Mouse (Mus musculus) lung, embryonic 14.5 days (tissue): ENCODE measurements at regions not wholly inside any gene's neighbourhood (a gene's known extent, or its start where the extent isn't known, plus 50 kb on each side); places are given as distances from the start of the nearest gene placed in this dataset.

Source experiments
- ATAC-seq: fragments of 200-750 bp; cut with Nextera tagmentation; 2 replicates; pipeline ENCODE4 v1.8.0; 2017; ENCODE audit warnings: mild to moderate bottlenecking, moderate TSS enrichment, moderate library complexity; ENCODE audit not compliant: insufficient read depth
- DNase-seq: peaks from one replicate; pipeline ENCODE4 v3.0.0-alpha.2; 2015
- H3K27ac ChIP-seq: fragments of 300-500 bp; sonication (generic); 2 replicates; pipeline ENCODE4 v1.5.1; 2014; ENCODE audit warnings: low read depth, mild to moderate bottlenecking, moderate library complexity
- H3K27me3 ChIP-seq: fragments of 300-500 bp; sonication (generic); 2 replicates; pipeline ENCODE4 v1.6.1; 2014; ENCODE audit warnings: low read length, control low read depth; ENCODE audit not compliant: insufficient read depth
- H3K36me3 ChIP-seq: fragments of 300-500 bp; sonication (generic); 2 replicates; pipeline ENCODE4 v1.6.1; 2014; ENCODE audit warnings: control low read depth; ENCODE audit not compliant: insufficient read depth
- H3K4me1 ChIP-seq: fragments of 300-500 bp; sonication (generic); 2 replicates; pipeline ENCODE4 v1.6.1; 2014; ENCODE audit warnings: antibody characterized with exemption, control low read depth; ENCODE audit not compliant: insufficient read depth
- H3K4me2 ChIP-seq: fragments of 300-500 bp; sonication (generic); 2 replicates; pipeline ENCODE4 v1.6.1; 2014; ENCODE audit warnings: mild to moderate bottlenecking
- H3K4me3 ChIP-seq: fragments of 300-500 bp; sonication (generic); 2 replicates; pipeline ENCODE4 v1.5.1; 2014; ENCODE audit warnings: low read depth, low read length
- H3K9ac ChIP-seq: fragments of 300-500 bp; sonication (generic); 2 replicates; pipeline ENCODE4 v1.6.1; 2014
- H3K9me3 ChIP-seq: fragments of 300-500 bp; sonication (generic); 2 replicates; pipeline ENCODE4 v1.6.1; 2016; ENCODE audit warnings: low read depth, low read length, control low read depth
- CTCF ChIP-seq: IDR thresholded peaks from 2 replicates; pipeline ENCODE4 v1.5.1; 2016; ENCODE audit warnings: antibody characterized with exemption, low read depth
- WGBS: fragments of 180-500 bp; shearing (Covaris S2); extraction: QIAGEN DNeasy Blood & Tissue Kit; methylation state at CpG from one replicate; pipeline ENCODE4 v1.1.7; 2014; 5-methylcytosine and 5-hydroxymethylcytosine counted together

DNA sequence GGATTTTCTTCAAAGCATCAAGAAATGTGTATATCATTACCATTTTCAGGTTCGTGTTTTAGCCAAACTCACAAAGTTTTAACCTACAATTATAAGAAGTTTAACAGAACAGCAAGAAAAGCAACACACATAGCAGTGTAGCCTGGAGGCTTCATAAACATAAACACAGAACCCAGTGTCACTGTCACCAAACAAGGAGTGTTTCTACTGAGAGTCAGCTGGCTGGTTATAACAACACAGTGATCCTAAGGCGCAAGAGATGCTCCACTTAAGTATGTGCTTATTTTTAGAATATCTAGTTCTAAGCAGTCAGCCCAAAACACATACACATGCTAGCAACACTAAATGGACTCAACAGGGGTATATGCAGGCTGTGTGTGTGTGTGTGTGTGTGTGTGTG lies 903.9 kb downstream of the Kcnt2 start:
- Histone ChIP-seq H3K9me3 (no peaks in the 10 kb centered on the region), H3K4me3 (no peak overlapping the region), H3K27ac (no peak overlapping the region), H3K4me2 (no peak overlapping the region), H3K4me1 (no peaks in the 10 kb centered on the region), H3K9ac (no peak overlapping the region), H3K36me3 (no peaks in the 10 kb centered on the region), H3K27me3 (no peaks in the 10 kb centered on the region)
- ATAC-seq, result peak; percentile 74
- TF ChIP-seq CTCF, result no peak
- DNase-seq, result peak; percentile 50
- 58% methylated on average over 2 of the region's 2 CpGs for WGBS

- TF ChIP-seq CTCF, result no peak
- peak; percentile 52; the same call in 1 of the 2 replicates for ATAC-seq
- Histone ChIP-seq H3K9me3 (no peaks in the 10 kb centered on the region), H3K36me3 (no peaks in the 10 kb centered on the region), H3K4me2 (no peak overlapping the region), H3K4me3 (no peak overlapping the region), H3K27me3 (no peaks in the 10 kb centered on the region), H3K9ac (no peak overlapping the region), H3K4me1 (no peaks in the 10 kb centered on the region), H3K27ac (no peak overlapping the region)
- 42% methylated on average over 4 of the region's 4 CpGs for WGBS
- DNase-seq, result peak; percentile 48
Observed at GRCm38 (mm10) chr1:141154572-141154971, 908.6 kb downstream of the Kcnt2 start.

- Histone ChIP-seq H3K9ac (no peak overlapping the region), H3K4me2 (no peak overlapping the region), H3K27ac (peak overlapping the region; percentile 51; the same call in 1 of the 2 replicates), H3K4me3 (no peak overlapping the region), H3K4me1 (no peaks in the 10 kb centered on the region), H3K36me3 (no peaks in the 10 kb centered on the region), H3K9me3 (no peaks in the 10 kb centered on the region), H3K27me3 (no peaks in the 10 kb centered on the region)
- peak; percentile 97 for ATAC-seq
- WGBS, result 67% methylated on average over 1 of the region's 1 CpGs
- peak; percentile 81 for DNase-seq
- TF ChIP-seq CTCF, result no peak
Observed at GRCm38 (mm10) chr1:141161772-141162171, 915.8 kb downstream of the Kcnt2 start.
